Mouse (Mus musculus) kidney, postnatal 0 days (tissue): ENCODE data around the gene Rfx7. TPM values are rescaled to one million over a fixed set of nuclear protein-coding genes. Genes with fewer than 3 reads are reported as not detected.

Source experiments
- ATAC-seq: fragments of 200-750 bp; cut with Nextera tagmentation; replicated peaks from 2 replicates; pipeline ENCODE4 v1.8.0; 2017; ENCODE audit warnings: low read depth, moderate number of reproducible peaks, moderate TSS enrichment, moderate library complexity; ENCODE audit not compliant: low FRiP score
- DNase-seq: peaks from one replicate; pipeline ENCODE4 v3.0.0-alpha.2; 2016; ENCODE audit warnings: low spot score
- H3K27ac ChIP-seq: fragments of 300-500 bp; sonication (generic); 2 replicates; pipeline ENCODE4 v1.5.1; 2014; ENCODE audit warnings: mild to moderate bottlenecking
- H3K27me3 ChIP-seq: fragments of 300-500 bp; sonication (generic); 2 replicates; pipeline ENCODE4 v1.6.1; 2014; ENCODE audit warnings: low read length, mixed read lengths; ENCODE audit not compliant: insufficient read depth
- H3K36me3 ChIP-seq: fragments of 300-500 bp; sonication (generic); 2 replicates; pipeline ENCODE4 v1.6.1; 2014; ENCODE audit warnings: low read length, mixed read lengths; ENCODE audit not compliant: insufficient read depth
- H3K4me1 ChIP-seq: fragments of 300-500 bp; sonication (generic); replicated peaks from 2 replicates; pipeline ENCODE4 v1.6.1; 2014; ENCODE audit warnings: antibody characterized with exemption, low read length, mixed read lengths; ENCODE audit not compliant: insufficient read depth
- H3K4me2 ChIP-seq: fragments of 300-500 bp; sonication (generic); 2 replicates; pipeline ENCODE4 v1.6.1; 2014; ENCODE audit warnings: mild to moderate bottlenecking, low read length, moderate library complexity, mixed read lengths
- H3K4me3 ChIP-seq: fragments of 300-500 bp; sonication (generic); replicated peaks from 2 replicates; pipeline ENCODE4 v1.5.1; 2014; ENCODE audit warnings: low read depth, low read length
- H3K9ac ChIP-seq: fragments of 300-500 bp; sonication (generic); 2 replicates; pipeline ENCODE4 v1.6.1; 2014; ENCODE audit warnings: low read depth, low read length
- H3K9me3 ChIP-seq: fragments of 300-500 bp; sonication (generic); replicated peaks from 2 replicates; pipeline ENCODE4 v1.6.1; 2016; ENCODE audit warnings: low read length, inconsistent platforms, mixed read lengths
- CTCF ChIP-seq: IDR thresholded peaks from 2 replicates; pipeline ENCODE4 v1.5.1; 2016; ENCODE audit warnings: antibody characterized with exemption, low read depth, mild to moderate bottlenecking, moderate library complexity
- WGBS: fragments of 180-500 bp; shearing (Covaris S2); extraction: QIAGEN DNeasy Blood & Tissue Kit; methylation state at CpG from one replicate; pipeline ENCODE4 v1.1.7; 2014; 5-methylcytosine and 5-hydroxymethylcytosine counted together
- microRNA-seq: library from miRNA; unstranded; fragments of <30 nt; microRNA quantifications from one replicate; pipeline ENCODE4, GENCODE M21; 2016
- polyA plus RNA-seq: library from polyadenylated mRNA; unstranded; fragments of >200 nt; fragmentation: Nextera tagmentation; extraction: Ambion mirVana; gene quantifications from 2 replicates; pipeline ENCODE4 v1.2.1, GENCODE M21; 2015

The Rfx7 gene
- polyA plus RNA-seq, 1 experiment from 2014 or later = 9.6 TPM

DNA sequence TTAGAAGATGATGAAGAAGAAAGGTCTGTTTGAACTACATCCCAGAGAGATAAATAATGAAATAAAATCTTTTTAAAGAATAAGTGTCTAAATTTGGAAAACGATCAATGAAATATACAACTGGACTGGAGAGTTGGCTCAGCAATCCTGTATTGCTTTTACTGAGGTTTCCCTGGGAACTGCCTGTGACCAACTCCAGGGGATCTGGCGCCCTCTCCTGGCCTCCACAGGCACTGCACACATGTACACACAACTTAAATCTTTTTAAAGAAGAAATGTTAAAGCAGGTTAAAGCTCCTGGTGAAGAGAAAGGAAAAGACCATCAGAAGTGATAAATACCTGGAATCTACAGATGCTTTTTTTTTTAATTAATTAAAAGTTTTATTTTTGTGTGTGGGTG, 140.3 kb downstream of the Rfx7 start:
- WGBS = 20% methylated on average over 2 of the region's 2 CpGs
- Histone ChIP-seq H3K9me3 (no peaks in the 10 kb centered on the region), H3K27me3 (no peaks in the 10 kb centered on the region), H3K9ac (no peak overlapping the region), H3K4me1 (no peaks in the 10 kb centered on the region), H3K4me2 (no peak overlapping the region), H3K27ac (no peak overlapping the region), H3K36me3 (peaks cover 48% of the 10 kb centered on the region), H3K4me3 (no peak overlapping the region)
- no peak for ATAC-seq
- TF ChIP-seq CTCF = peak; percentile 99
- peak; percentile 90 for DNase-seq

Small RNA genes lying within 50 kb of the gene (microRNA-seq; reads per million reads assigned to microRNA genes)
- gene Gm28010 = not detected

Other genes with a start within 250 kb of the Rfx7 start
- gene Mns1, start 94.2 kb upstream of the Rfx7 start, polyA plus RNA-seq = 13.4 and 16.1 TPM in 2 replicates
- gene Tex9, start 40.0 kb upstream of the Rfx7 start, polyA plus RNA-seq = 25.9 and 28.5 TPM in 2 replicates
- gene Nedd4, start 130.1 kb downstream of the Rfx7 start, polyA plus RNA-seq = 377 and 437 TPM in 2 replicates